Mouse (Mus musculus) G1E (cell line): ENCODE data around the gene Pde2a. TPM values are rescaled to one million over a fixed set of nuclear protein-coding genes. Genes with fewer than 3 reads are reported as not detected.

ENCODE experiments used
- ATAC-seq: 2 replicates; pipeline ENCODE4 v1.8.0; 2016; ENCODE audit warnings: mild to moderate bottlenecking; ENCODE audit not compliant: insufficient number of reproducible peaks, poor library complexity, low FRiP score, severe bottlenecking; ENCODE audit errors: extremely low read depth
- DNase-seq: peaks from one replicate; pipeline ENCODE4 v3.0.0; 2012; ENCODE audit warnings: low spot score
- H3K27me3 ChIP-seq: 2 replicates; pipeline ENCODE4 v1.6.1; 2012; ENCODE audit warnings: mild to moderate bottlenecking, low read length, inconsistent platforms; ENCODE audit not compliant: insufficient read depth
- H3K36me3 ChIP-seq: replicated peaks from 2 replicates; pipeline ENCODE3; 2012; ENCODE audit warnings: mild to moderate bottlenecking, inconsistent platforms
- H3K4me1 ChIP-seq: 2 replicates; pipeline ENCODE4 v1.6.1; 2012; ENCODE audit warnings: low read depth, low read length, inconsistent platforms, mixed read lengths; ENCODE audit not compliant: insufficient read depth
- H3K4me3 ChIP-seq: 2 replicates; pipeline ENCODE4 v1.5.1; 2012; ENCODE audit warnings: low read depth, mild to moderate bottlenecking, inconsistent platforms, low read length, moderate library complexity, mixed read lengths
- H3K9me3 ChIP-seq: replicated peaks from 2 replicates; pipeline ENCODE4 v1.6.1; 2012; ENCODE audit warnings: inconsistent platforms
- CTCF ChIP-seq: IDR thresholded peaks from 2 replicates; pipeline ENCODE4 v1.5.1; 2012; ENCODE audit warnings: low read depth, low read length, inconsistent platforms, mixed read lengths
- GATA1 ChIP-seq: IDR thresholded peaks from 2 replicates; pipeline ENCODE4 v1.6.1; 2012; ENCODE audit warnings: borderline replicate concordance, low read length, inconsistent platforms, mixed read lengths
- GATA2 ChIP-seq: IDR thresholded peaks from 2 replicates; pipeline ENCODE4 v1.6.1; 2012; ENCODE audit warnings: low read depth, low read length, inconsistent platforms, borderline replicate concordance
- POLR2AphosphoS5 ChIP-seq: IDR thresholded peaks from 2 replicates; pipeline ENCODE4 v1.6.1; 2012; ENCODE audit warnings: low read depth, low read length, inconsistent platforms; ENCODE audit not compliant: insufficient replicate concordance
- TAL1 ChIP-seq: conservative IDR thresholded peaks from 2 replicates; pipeline ENCODE4 v1.6.1; 2012; ENCODE audit warnings: low read depth, low read length, inconsistent platforms, mixed read lengths
- polyA plus RNA-seq: library from polyadenylated mRNA; stranded (reverse); fragments of >175 nt; gene quantifications from 2 replicates; pipeline ENCODE4 v1.2.3, GENCODE M21; 2012
- total RNA-seq, 2 experiments: library from RNA; stranded (forward) in 1 of 2; stranded (reverse) in 1 of 2; fragments of 200-1000 nt in 1 of 2; fragments of >200 nt in 1 of 2; fragmentation: Nextera tagmentation in 1 of 2; gene quantifications; 2 replicates each; pipeline ENCODE4 v1.2.3; 2014 to 2017

Pde2a gene
- total and polyA plus RNA-seq, 3 experiments, result 0.55 TPM; not detected in 2

DNA sequence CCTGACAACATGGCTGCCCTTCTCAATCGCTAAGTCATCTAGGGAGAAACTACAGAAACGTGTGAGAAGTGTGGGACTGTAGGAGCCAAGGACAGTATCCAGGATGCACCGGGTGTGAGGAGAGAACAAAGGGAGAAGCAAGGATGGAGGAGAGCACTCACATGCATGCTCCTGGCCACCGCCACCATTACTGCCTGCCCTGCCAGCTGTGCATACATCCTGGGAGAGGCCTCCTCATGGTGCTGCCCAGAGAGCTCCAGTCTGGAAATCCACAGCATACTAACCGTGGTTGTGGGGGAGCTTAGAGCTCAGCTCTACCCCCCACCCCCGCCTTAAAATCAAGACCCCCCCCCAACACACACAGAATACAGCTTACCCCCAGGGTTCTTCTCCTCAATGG is 93.3 kb downstream of the Pde2a start:
- no peak overlapping the region for H3K4me3 ChIP-seq
- ATAC-seq, result no peak
- no peak for DNase-seq
- no peaks in the 10 kb centered on the region for H3K9me3 ChIP-seq
- no peaks in the 10 kb centered on the region; the same call in 1 of the 2 replicates for H3K27me3 ChIP-seq
- no peaks in the 10 kb centered on the region for H3K36me3 ChIP-seq
- no peaks in the 10 kb centered on the region for H3K4me1 ChIP-seq
- TF ChIP-seq CTCF, result no peak
- TF ChIP-seq POLR2AphosphoS5, result no peak
- no peak for TF ChIP-seq TAL1

DNA sequence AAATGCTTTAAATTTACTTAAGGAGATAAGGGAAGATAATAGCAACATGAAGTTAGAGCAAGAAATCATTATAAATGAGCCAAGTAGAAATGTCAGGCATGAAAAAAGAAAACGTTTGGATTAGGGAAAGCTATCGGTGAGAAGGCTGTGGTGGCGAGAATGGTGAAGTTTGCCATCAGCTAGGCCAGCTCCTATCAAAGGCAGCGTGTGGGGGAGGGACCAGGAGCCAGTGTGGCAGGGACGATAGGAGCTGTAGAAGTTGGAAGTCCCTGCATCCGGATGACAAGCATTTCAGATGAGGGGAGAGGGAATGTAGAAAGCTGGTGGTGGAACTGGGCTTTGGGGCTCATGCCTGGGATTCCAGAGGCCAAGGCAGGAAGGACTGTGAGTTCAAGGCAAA is 93.8 kb downstream of the Pde2a start:
- DNase-seq (no peak), ATAC-seq (no peak)
- no peak overlapping the region for H3K4me3 ChIP-seq
- H3K36me3 ChIP-seq, result no peaks in the 10 kb centered on the region
- no peaks in the 10 kb centered on the region; the same call in 1 of the 2 replicates for H3K27me3 ChIP-seq
- no peaks in the 10 kb centered on the region for H3K9me3 ChIP-seq
- TF ChIP-seq TAL1 (no peak), POLR2AphosphoS5 (no peak), GATA1 (no peak), CTCF (no peak), GATA2 (no peak)
- no peaks in the 10 kb centered on the region for H3K4me1 ChIP-seq

DNA sequence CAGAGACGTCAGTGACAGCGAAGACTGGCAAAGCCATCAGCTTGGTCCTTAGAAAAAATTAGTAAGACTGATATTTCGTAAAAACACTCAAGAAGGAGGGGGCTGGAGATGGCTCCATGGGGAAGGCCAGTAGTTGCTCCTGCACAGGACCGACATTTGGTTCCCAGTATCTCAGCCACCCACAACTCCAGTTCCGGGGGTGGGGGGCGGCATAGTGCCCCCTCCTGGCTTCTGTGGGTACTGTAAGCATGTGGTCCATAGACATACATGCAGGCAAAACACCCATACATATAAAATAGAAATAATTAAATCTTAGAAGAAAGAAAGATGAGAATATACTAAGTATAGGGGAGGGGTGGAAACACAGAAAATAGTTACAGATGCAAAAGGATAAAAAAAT is 95.0 kb downstream of the Pde2a start:
- H3K36me3 ChIP-seq, result no peaks in the 10 kb centered on the region
- H3K4me3 ChIP-seq, result no peak overlapping the region
- H3K9me3 ChIP-seq, result no peaks in the 10 kb centered on the region
- TF ChIP-seq POLR2AphosphoS5 (no peak), GATA1 (no peak), GATA2 (no peak), CTCF (no peak), TAL1 (no peak)
- H3K4me1 ChIP-seq, result no peaks in the 10 kb centered on the region
- ATAC-seq, result no peak
- H3K27me3 ChIP-seq, result no peaks in the 10 kb centered on the region; the same call in 1 of the 2 replicates
- no peak for DNase-seq

DNA sequence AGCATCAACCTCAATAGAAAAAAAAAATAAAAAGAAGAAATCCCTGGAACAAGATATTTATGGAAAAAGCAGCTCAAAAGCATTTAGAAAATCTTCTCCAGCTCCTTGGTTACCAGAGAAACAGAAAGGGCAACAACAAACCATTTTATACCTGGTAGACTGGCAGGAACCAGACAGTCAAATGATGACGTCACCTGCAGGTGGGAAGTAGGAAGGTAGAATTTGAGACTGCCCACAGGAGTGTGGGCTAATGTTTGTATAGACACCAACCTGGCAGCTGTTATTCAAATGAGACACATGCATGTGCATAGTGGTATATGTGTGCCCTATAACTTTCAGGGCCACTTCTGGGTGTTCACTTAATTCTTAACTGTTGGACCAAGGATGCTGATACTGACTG is 100.2 kb downstream of the Pde2a start:
- Histone ChIP-seq H3K4me1 (no peaks in the 10 kb centered on the region), H3K27me3 (no peaks in the 10 kb centered on the region), H3K4me3 (no peak overlapping the region), H3K36me3 (no peaks in the 10 kb centered on the region), H3K9me3 (no peaks in the 10 kb centered on the region)
- DNase-seq (no peak), ATAC-seq (no peak)
- TF ChIP-seq POLR2AphosphoS5 (no peak), TAL1 (no peak), GATA2 (no peak), CTCF (no peak), GATA1 (no peak)

DNA sequence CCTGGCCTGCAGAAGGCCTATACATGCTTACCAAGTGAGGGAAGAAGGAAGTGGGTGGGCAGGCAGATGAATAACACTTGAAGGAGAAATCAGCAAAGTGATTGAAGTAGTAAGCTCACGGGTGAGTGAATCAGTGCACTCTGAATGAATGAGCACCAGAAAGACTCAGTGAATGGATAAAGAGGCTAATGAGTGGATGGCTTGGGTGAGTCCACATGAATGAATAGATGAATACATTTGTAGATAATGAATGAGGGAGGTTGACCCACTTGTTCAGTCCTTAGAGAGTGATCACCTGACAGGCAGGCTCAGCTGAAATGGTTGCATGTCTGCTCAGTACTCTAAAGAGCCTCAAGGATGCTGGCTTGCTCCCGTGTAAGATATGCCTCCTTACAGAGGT is 101.7 kb downstream of the Pde2a start:
- DNase-seq (no peak), ATAC-seq (no peak)
- TF ChIP-seq GATA1, result no peak
- H3K9me3 ChIP-seq, result no peaks in the 10 kb centered on the region
- no peaks in the 10 kb centered on the region for H3K4me1 ChIP-seq
- no peaks in the 10 kb centered on the region for H3K36me3 ChIP-seq
- no peak overlapping the region for H3K4me3 ChIP-seq
- no peaks in the 10 kb centered on the region for H3K27me3 ChIP-seq

DNA sequence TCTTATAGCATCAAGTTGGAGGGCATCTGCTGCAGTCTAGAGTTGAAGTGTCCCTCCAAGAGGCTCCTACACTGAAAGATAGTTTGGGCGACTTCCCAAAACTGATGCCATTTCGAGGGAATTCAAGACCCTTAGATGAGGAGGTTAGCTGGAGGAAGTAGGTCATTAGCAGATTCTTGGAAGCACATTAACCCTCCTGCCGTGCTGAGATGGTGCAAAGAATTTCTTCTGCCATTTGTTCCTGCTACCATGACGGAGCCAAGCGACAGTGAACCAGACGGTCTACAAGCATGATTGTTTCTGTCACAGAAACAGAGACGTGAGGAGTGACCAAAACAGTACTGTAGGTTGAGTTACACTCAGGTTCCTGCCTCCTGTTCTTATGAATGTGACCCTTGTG is 105.0 kb downstream of the Pde2a start:
- Histone ChIP-seq H3K27me3 (no peaks in the 10 kb centered on the region; the same call in 1 of the 2 replicates), H3K9me3 (no peaks in the 10 kb centered on the region), H3K4me3 (no peak overlapping the region), H3K36me3 (no peaks in the 10 kb centered on the region), H3K4me1 (no peaks in the 10 kb centered on the region)
- DNase-seq (no peak), ATAC-seq (no peak)
- TF ChIP-seq GATA2 (no peak), GATA1 (no peak), TAL1 (no peak), CTCF (no peak)

DNA sequence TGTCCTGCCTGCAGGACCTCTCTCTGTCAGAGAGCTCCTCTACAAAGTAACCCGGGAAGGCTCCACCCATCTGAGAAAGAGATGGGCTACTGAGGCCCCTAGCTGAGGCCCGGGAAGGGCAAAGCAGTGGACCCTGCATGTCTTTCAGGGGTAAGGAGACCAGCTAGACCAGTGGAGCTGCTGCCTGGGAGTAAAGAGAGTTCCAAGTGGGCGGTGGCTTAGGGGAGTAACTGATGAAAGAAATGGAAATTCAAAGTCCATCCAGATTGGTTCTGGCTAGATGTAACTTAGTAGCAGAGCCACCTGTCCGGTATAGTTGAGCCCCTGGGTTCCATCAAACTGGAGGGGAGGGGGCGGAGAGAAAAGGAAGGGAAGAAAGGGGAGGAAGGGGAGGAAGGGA is 112.9 kb downstream of the Pde2a start:
- no peaks in the 10 kb centered on the region for H3K9me3 ChIP-seq
- no peak for TF ChIP-seq TAL1
- no peak for TF ChIP-seq GATA1
- TF ChIP-seq CTCF, result no peak
- no peak for TF ChIP-seq POLR2AphosphoS5
- TF ChIP-seq GATA2, result no peak
- H3K4me3 ChIP-seq, result no peak overlapping the region
- H3K4me1 ChIP-seq, result no peaks in the 10 kb centered on the region
- peaks cover 5% of the 10 kb centered on the region for H3K27me3 ChIP-seq
- ATAC-seq (no peak), DNase-seq (no peak)
- no peaks in the 10 kb centered on the region for H3K36me3 ChIP-seq
